11 mouse cellular contexts compared by ENCODE assay signal in genomic region chr11:69989949-69990348, GRCm38 (mm10). TPM values are rescaled to one million over a fixed set of nuclear protein-coding genes. Genes with fewer than 3 reads are reported as not detected.
DNase-seq lines count a peak whose midpoint lies in the region; ATAC-seq and TF ChIP-seq lines count a peak whose summit lies in the region.
"Had no signal": no experiment of that assay in that cellular context is flagged by ENCODE, and none has a peak within 500 bp of the region (broad histone marks: within the 10 kb centered on the region; RNA-seq: fewer than 3 reads in every experiment).

No protein-coding gene starts in this region.

- no peak overlapping the region for H3K4me3 ChIP-seq in heart, embryonic 11.5 days (ENCODE audit: low read depth, low read length)
- H3K4me3 ChIP-seq in lung, embryonic 15.5 days = no peak overlapping the region
- no peak overlapping the region for H3K4me3 ChIP-seq in heart, embryonic 16.5 days (ENCODE audit: low read length)
- no peak overlapping the region for H3K4me3 ChIP-seq in liver, postnatal 0 days (ENCODE audit: low read depth, low read length)

- H3K27me3 ChIP-seq in heart, embryonic 11.5 days (ENCODE audit: control insufficient read depth, insufficient read depth, low read length) = no peaks in the 10 kb centered on the region
- H3K27me3 ChIP-seq in lung, embryonic 15.5 days = no peaks in the 10 kb centered on the region
- H3K27me3 ChIP-seq in heart, embryonic 16.5 days (ENCODE audit: control insufficient read depth, insufficient read depth, low read length) = no peaks in the 10 kb centered on the region
- no peaks in the 10 kb centered on the region for H3K27me3 ChIP-seq in liver, postnatal 0 days (ENCODE audit: insufficient read depth, low read length)

- peaks cover 26% of the 10 kb centered on the region for H3K36me3 ChIP-seq in heart, embryonic 11.5 days (ENCODE audit: control insufficient read depth, insufficient read depth, low read length)
- H3K36me3 ChIP-seq in lung, embryonic 15.5 days = peaks cover 67% of the 10 kb centered on the region
- peaks cover 53% of the 10 kb centered on the region for H3K36me3 ChIP-seq in heart, embryonic 16.5 days (ENCODE audit: control insufficient read depth, insufficient read depth)
- peaks cover 54% of the 10 kb centered on the region for H3K36me3 ChIP-seq in liver, postnatal 0 days (replicated peaks; ENCODE audit: insufficient read depth, low read length)

- H3K4me2 ChIP-seq in heart, embryonic 11.5 days = no peak overlapping the region
- H3K4me2 ChIP-seq in lung, embryonic 15.5 days = no peak overlapping the region
- no peak overlapping the region for H3K4me2 ChIP-seq in heart, embryonic 16.5 days (ENCODE audit: low read depth, low read length)
- H3K4me2 ChIP-seq in liver, postnatal 0 days (ENCODE audit: low read depth, low read length) = no peak overlapping the region

- no peak for TF ChIP-seq CTCF in liver, postnatal 0 days (IDR thresholded peaks at IDR 0.05; ENCODE audit: low read depth)

- no peak for ATAC-seq in heart, embryonic 11.5 days (replicated peaks; ENCODE audit: insufficient number of reproducible peaks, low FRiP score, low TSS enrichment)
- ATAC-seq in lung, embryonic 15.5 days (ENCODE audit: borderline replicate concordance, extremely low read depth, low FRiP score, low TSS enrichment) = 0 out of 2 replicates have a peak, but pooled peaks have one; percentile 25
- no peak for ATAC-seq in heart, embryonic 16.5 days (replicated peaks; ENCODE audit: extremely low read depth, insufficient read depth, low FRiP score)
- ATAC-seq in liver, postnatal 0 days = no peak

- H3K9me3 ChIP-seq in heart, embryonic 11.5 days (replicated peaks; ENCODE audit: control insufficient read depth, low read length) = no peaks in the 10 kb centered on the region
- H3K9me3 ChIP-seq in lung, embryonic 15.5 days = no peaks in the 10 kb centered on the region
- H3K9me3 ChIP-seq in heart, embryonic 16.5 days (replicated peaks; ENCODE audit: control insufficient read depth, low read length) = no peaks in the 10 kb centered on the region
- no peaks in the 10 kb centered on the region for H3K9me3 ChIP-seq in liver, postnatal 0 days (ENCODE audit: low read length)
- H3K9me3 ChIP-seq: G1E had no signal

- H3K4me1 ChIP-seq in heart, embryonic 11.5 days (ENCODE audit: control insufficient read depth, insufficient read depth, low read length) = peaks cover 8% of the 10 kb centered on the region; the same call in 1 of the 2 replicates
- peaks cover 23% of the 10 kb centered on the region for H3K4me1 ChIP-seq in lung, embryonic 15.5 days
- H3K4me1 ChIP-seq in heart, embryonic 16.5 days (ENCODE audit: control insufficient read depth, insufficient read depth, low read length) = peaks cover 17% of the 10 kb centered on the region
- peaks cover 20% of the 10 kb centered on the region for H3K4me1 ChIP-seq in liver, postnatal 0 days (ENCODE audit: insufficient read depth)

- H3K27ac ChIP-seq in heart, embryonic 11.5 days (ENCODE audit: low read depth, low read length) = peak overlapping the region; percentile 94
- H3K27ac ChIP-seq in lung, embryonic 15.5 days = peak overlapping the region; percentile 96
- H3K27ac ChIP-seq in heart, embryonic 16.5 days (ENCODE audit: low read length) = peak overlapping the region; percentile 99
- peak overlapping the region; percentile 84 for H3K27ac ChIP-seq in liver, postnatal 0 days (ENCODE audit: low read depth)

- TF ChIP-seq EP300 in liver, postnatal 0 days (IDR thresholded peaks at IDR 0.05; ENCODE audit: low read depth) = no peak

- no peak for DNase-seq in heart, postnatal 4 days
- DNase-seq in lung, postnatal 4 days = no peak
- no peak for DNase-seq in liver, postnatal 0 days
- no peak for DNase-seq in T-cell, adult 2 months (ENCODE audit: low spot score)
- no peak for DNase-seq in left cerebral cortex, adult 11 months (ENCODE audit: low spot score)
- DNase-seq: adrenal gland, postnatal 10 days; right cerebral cortex, postnatal 25 days had no signal

- H3K9ac ChIP-seq in heart, embryonic 11.5 days (ENCODE audit: low read depth, low read length) = no peak overlapping the region; the same call in 1 of the 2 replicates
- H3K9ac ChIP-seq in lung, embryonic 15.5 days = no peak overlapping the region
- H3K9ac ChIP-seq in heart, embryonic 16.5 days (ENCODE audit: low read length) = no peak overlapping the region
- no peak overlapping the region for H3K9ac ChIP-seq in liver, postnatal 0 days (replicated peaks)

- 83% methylated on average over 8 of the region's 8 CpGs for WGBS in heart, embryonic 11.5 days (ENCODE audit: insufficient replicate concordance)
- 90% methylated on average over 8 of the region's 8 CpGs for WGBS in lung, embryonic 15.5 days
- WGBS in heart, embryonic 16.5 days = 83% methylated on average over 8 of the region's 8 CpGs
- 95% methylated on average over 7 of the region's 8 CpGs for WGBS in liver, postnatal 0 days (ENCODE audit: insufficient replicate concordance)

RNA-seq across cellular contexts. Expression of gene Gabarap, which starts 1.0 kb away (rescaled TPM):
- polyA plus RNA-seq in heart, embryonic 11.5 days (2014; fragmentation: Nextera tagmentation; extraction: Ambion mirVana) = 481 and 489 TPM in 2 replicates
- 100 to 1,000 TPM; 271 TPM for total RNA-seq in heart, postnatal 4 days (2021)
- 453 and 455 TPM in 2 replicates for polyA plus RNA-seq in lung, embryonic 15.5 days (2015; fragmentation: Nextera tagmentation; extraction: Ambion mirVana)
- polyA plus RNA-seq in heart, embryonic 16.5 days (2015; fragmentation: Nextera tagmentation; extraction: Ambion mirVana) = 421 and 428 TPM in 2 replicates
- 305 and 324 TPM in 2 replicates for polyA plus RNA-seq in liver, postnatal 0 days (2015; fragmentation: Nextera tagmentation; extraction: Ambion mirVana)

RNA-seq across cellular contexts. Expression of gene Phf23, which starts 5.6 kb away (rescaled TPM):
- 27.3 and 29.9 TPM in 2 replicates for polyA plus RNA-seq in heart, embryonic 11.5 days (2014; fragmentation: Nextera tagmentation; extraction: Ambion mirVana)
- 10 to 100 TPM; 25.0 to 30.3 TPM for total RNA-seq in heart, postnatal 4 days (2021)
- polyA plus RNA-seq in lung, embryonic 15.5 days (2015; fragmentation: Nextera tagmentation; extraction: Ambion mirVana) = 75.0 and 78.2 TPM in 2 replicates
- polyA plus RNA-seq in heart, embryonic 16.5 days (2015; fragmentation: Nextera tagmentation; extraction: Ambion mirVana) = 42.0 and 43.9 TPM in 2 replicates
- 19.5 and 25.5 TPM in 2 replicates for polyA plus RNA-seq in liver, postnatal 0 days (2015; fragmentation: Nextera tagmentation; extraction: Ambion mirVana)

RNA-seq across cellular contexts. Expression of gene Elp5, which starts 7.6 kb away (rescaled TPM):
- 120 and 130 TPM in 2 replicates for polyA plus RNA-seq in heart, embryonic 11.5 days (2014; fragmentation: Nextera tagmentation; extraction: Ambion mirVana)
- 10 to 100 TPM; 63.1 to 64.6 TPM for total RNA-seq in heart, postnatal 4 days (2021)
- 106 and 111 TPM in 2 replicates for polyA plus RNA-seq in lung, embryonic 15.5 days (2015; fragmentation: Nextera tagmentation; extraction: Ambion mirVana)
- polyA plus RNA-seq in heart, embryonic 16.5 days (2015; fragmentation: Nextera tagmentation; extraction: Ambion mirVana) = 111 and 116 TPM in 2 replicates
- 40.6 and 42.9 TPM in 2 replicates for polyA plus RNA-seq in liver, postnatal 0 days (2015; fragmentation: Nextera tagmentation; extraction: Ambion mirVana)

RNA-seq across cellular contexts. Expression of gene Ctdnep1, which starts 9.0 kb away (rescaled TPM):
- 20.3 and 22.2 TPM in 2 replicates for polyA plus RNA-seq in heart, embryonic 11.5 days (2014; fragmentation: Nextera tagmentation; extraction: Ambion mirVana)
- total RNA-seq in heart, postnatal 4 days (2021) = 100 to 1,000 TPM; 132 to 144 TPM
- 22.3 and 25.4 TPM in 2 replicates for polyA plus RNA-seq in lung, embryonic 15.5 days (2015; fragmentation: Nextera tagmentation; extraction: Ambion mirVana)
- 23.9 and 25.0 TPM in 2 replicates for polyA plus RNA-seq in heart, embryonic 16.5 days (2015; fragmentation: Nextera tagmentation; extraction: Ambion mirVana)
- 8.4 and 9.7 TPM in 2 replicates for polyA plus RNA-seq in liver, postnatal 0 days (2015; fragmentation: Nextera tagmentation; extraction: Ambion mirVana)

RNA-seq across cellular contexts. Expression of gene Dvl2, which starts 10.4 kb away (rescaled TPM):
- polyA plus RNA-seq in heart, embryonic 11.5 days (2014; fragmentation: Nextera tagmentation; extraction: Ambion mirVana) = 18.6 and 18.9 TPM in 2 replicates
- 10 to 100 TPM; 13.1 to 14.0 TPM for total RNA-seq in heart, postnatal 4 days (2021)
- polyA plus RNA-seq in lung, embryonic 15.5 days (2015; fragmentation: Nextera tagmentation; extraction: Ambion mirVana) = 34.7 and 40.3 TPM in 2 replicates
- polyA plus RNA-seq in heart, embryonic 16.5 days (2015; fragmentation: Nextera tagmentation; extraction: Ambion mirVana) = 17.1 and 19.2 TPM in 2 replicates
- 2.7 and 3.4 TPM in 2 replicates for polyA plus RNA-seq in liver, postnatal 0 days (2015; fragmentation: Nextera tagmentation; extraction: Ambion mirVana)
